Mouse (Mus musculus): ENCODE data around the gene Klhdc3. TPM values are rescaled to one million over a fixed set of nuclear protein-coding genes. Genes with fewer than 3 reads are reported as not detected.
A peak's percentile ranks its signal among the peaks of the same experiment; 100 is the strongest.

Gene Klhdc3
- total and polyA plus RNA-seq, 2 experiments from 2014 or later = 71.1 to 211 TPM

DNA sequence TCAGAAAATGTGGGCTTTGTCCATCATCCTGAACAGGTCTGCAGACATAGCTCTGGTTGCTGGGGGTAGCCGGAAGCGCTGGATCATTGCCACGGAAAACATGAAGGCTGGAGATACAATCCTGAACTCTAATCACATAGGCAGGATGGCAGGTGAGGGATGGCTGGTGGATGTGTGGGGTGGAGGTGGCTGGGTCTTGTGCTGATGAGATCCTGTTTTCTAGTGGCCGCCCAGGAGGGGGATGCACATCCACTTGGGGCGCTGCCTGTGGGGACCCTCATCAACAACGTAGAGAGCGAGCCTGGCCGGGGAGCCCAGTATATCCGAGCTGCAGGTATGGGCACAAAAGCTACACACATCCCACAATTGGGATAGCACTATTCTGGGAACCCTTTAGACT lies 32.3 kb downstream of the Klhdc3 start:
- TF ChIP-seq CTCF (IDR thresholded peaks at IDR 0.05; ENCODE audit: low read depth) = no peak
- no peak for DNase-seq
- no peak for ATAC-seq
- no peak overlapping the region for H3K4me3 ChIP-seq (ENCODE audit: low read depth, low read length)
- H3K4me2 ChIP-seq (ENCODE audit: low read depth) = no peak overlapping the region
- no peaks in the 10 kb centered on the region for H3K27me3 ChIP-seq (ENCODE audit: insufficient read depth, low read length)
- 91% methylated on average over 9 of the region's 9 CpGs for WGBS
- H3K9me3 ChIP-seq (ENCODE audit: low read length) = no peaks in the 10 kb centered on the region
- peaks cover 13% of the 10 kb centered on the region for H3K36me3 ChIP-seq (ENCODE audit: insufficient read depth)
- H3K27ac ChIP-seq (ENCODE audit: low read depth, low read length) = no peak overlapping the region
- no peak overlapping the region for H3K9ac ChIP-seq
- H3K4me1 ChIP-seq (ENCODE audit: insufficient read depth) = peaks cover 29% of the 10 kb centered on the region

DNA sequence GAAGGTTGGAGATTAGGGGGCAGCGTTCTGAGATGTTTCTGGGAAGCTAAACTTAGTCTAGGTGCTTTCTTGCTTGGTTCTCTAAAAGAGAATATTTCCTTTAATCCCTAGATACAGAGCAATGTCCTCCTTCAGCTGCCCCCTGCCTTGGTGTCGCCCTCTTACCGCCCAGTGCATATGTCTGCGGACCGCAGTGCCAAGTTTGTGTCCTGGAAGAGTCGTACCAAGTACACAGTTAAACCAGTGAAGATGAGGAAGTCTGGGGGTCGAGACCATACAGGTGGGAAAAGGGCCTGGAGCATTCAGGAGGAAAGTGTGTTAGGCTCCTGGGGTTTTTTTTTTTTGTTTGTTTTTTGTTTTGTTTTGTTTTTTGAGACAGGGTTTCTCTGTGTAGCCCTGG lies 33.4 kb downstream of the Klhdc3 start:
- H3K9me3 ChIP-seq (ENCODE audit: low read length) = no peaks in the 10 kb centered on the region
- DNase-seq (no peak), ATAC-seq (no peak)
- peaks cover 29% of the 10 kb centered on the region for H3K4me1 ChIP-seq (ENCODE audit: insufficient read depth)
- no peak overlapping the region for H3K4me3 ChIP-seq (ENCODE audit: low read depth, low read length)
- WGBS = 91% methylated on average over 7 of the region's 7 CpGs
- TF ChIP-seq CTCF (IDR thresholded peaks at IDR 0.05; ENCODE audit: low read depth) = no peak
- no peak overlapping the region for H3K27ac ChIP-seq (ENCODE audit: low read depth, low read length)
- no peaks in the 10 kb centered on the region for H3K27me3 ChIP-seq (ENCODE audit: insufficient read depth, low read length)
- H3K4me2 ChIP-seq (ENCODE audit: low read depth) = no peak overlapping the region
- H3K36me3 ChIP-seq (ENCODE audit: insufficient read depth) = peaks cover 6% of the 10 kb centered on the region
- H3K9ac ChIP-seq = 0 out of 2 replicates have a peak overlapping the region, but pooled peaks have one; percentile 83

DNA sequence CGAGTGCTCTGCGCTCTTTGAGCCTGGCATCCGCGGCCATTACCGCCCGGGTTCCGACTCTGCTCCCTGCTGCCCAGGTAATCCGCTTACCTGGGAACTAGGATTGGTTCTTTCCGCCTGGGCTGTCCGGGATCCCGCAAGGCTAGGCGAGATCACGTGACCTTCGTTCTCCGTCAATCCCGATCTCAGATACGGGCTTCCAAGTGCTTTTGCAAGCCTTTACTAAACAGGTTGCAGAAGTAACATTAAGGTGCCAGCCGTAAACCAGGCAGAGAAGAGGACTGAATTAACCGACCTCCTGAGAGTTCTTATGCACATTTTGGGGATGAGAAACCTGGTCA lies 34.4 kb downstream of the Klhdc3 start:
- peaks cover 20% of the 10 kb centered on the region for H3K4me1 ChIP-seq (ENCODE audit: insufficient read depth)
- WGBS = 0% methylated on average over 19 of the region's 19 CpGs
- no peaks in the 10 kb centered on the region for H3K9me3 ChIP-seq (ENCODE audit: low read length)
- H3K4me3 ChIP-seq (ENCODE audit: low read depth, low read length) = peak overlapping the region; percentile 75
- H3K36me3 ChIP-seq (ENCODE audit: insufficient read depth) = peaks cover 14% of the 10 kb centered on the region
- H3K27me3 ChIP-seq (ENCODE audit: insufficient read depth, low read length) = no peaks in the 10 kb centered on the region
- H3K27ac ChIP-seq (ENCODE audit: low read depth, low read length) = peak overlapping the region; percentile 88
- peak overlapping the region; percentile 83 for H3K9ac ChIP-seq
- H3K4me2 ChIP-seq (ENCODE audit: low read depth) = peak overlapping the region; percentile 94
- DNase-seq = no peak
- ATAC-seq = peak; percentile 21; the same call in 1 of the 2 replicates
- no peak for TF ChIP-seq CTCF (IDR thresholded peaks at IDR 0.05; ENCODE audit: low read depth)

DNA sequence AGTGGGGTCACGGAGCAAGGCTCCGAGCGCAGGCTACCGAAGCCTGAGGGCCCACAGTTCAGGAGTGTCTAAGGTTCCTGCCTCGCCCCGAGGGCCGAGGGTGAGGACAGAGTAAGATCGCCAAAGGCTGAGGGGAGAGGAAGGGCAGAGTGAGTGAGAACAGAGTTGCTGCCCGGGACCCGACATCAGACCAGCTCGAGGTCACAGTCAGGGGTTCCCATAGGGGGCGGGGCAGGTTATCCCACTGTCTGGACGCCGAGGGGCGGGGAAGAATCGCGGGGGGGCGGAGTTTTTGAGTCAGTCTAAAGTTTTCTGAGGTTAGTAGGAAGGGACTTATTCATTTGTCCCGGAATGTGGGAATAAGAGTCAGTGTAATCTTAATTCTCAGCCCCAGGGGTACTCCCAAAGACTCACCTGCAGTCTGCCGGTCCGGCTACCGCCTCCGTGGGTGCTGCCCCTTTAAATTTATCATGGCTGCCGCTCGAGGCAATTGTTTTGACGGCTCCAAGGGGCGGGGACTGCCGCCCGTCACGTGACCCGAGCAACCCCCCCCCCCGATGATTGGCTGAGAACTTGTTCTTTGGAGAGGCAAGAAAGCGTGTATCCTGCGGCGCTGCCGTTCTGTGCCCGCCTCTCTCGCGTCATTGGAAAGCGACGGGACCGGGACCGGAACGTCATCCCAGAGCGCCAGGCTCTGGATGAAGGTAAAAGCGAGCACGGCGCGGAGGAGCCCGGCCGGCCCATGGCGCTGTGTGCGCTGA lies 35.0 kb downstream of the Klhdc3 start, which contains the start of the genes Klc4 and Mrpl2:
Klc4 (minus strand) TSS at position 462 of the 761 bp plus-strand sequence.
Mrpl2 (plus strand) TSS at position 669 of the 761 bp plus-strand sequence.
- WGBS = 3% methylated on average over 53 of the region's 53 CpGs
- Histone ChIP-seq H3K27me3 (ENCODE audit: insufficient read depth, low read length) (no peaks in the 10 kb centered on the region), H3K9me3 (ENCODE audit: low read length) (no peaks in the 10 kb centered on the region), H3K36me3 (ENCODE audit: insufficient read depth) (peaks cover 19% of the 10 kb centered on the region), H3K27ac (ENCODE audit: low read depth, low read length) (peak within 1 kb of the TSS; percentile 88), H3K4me3 (ENCODE audit: low read depth, low read length) (peak within 1 kb of the TSS; percentile 75), H3K4me1 (ENCODE audit: insufficient read depth) (peaks cover 15% of the 10 kb centered on the region), H3K9ac (peak within 1 kb of the TSS; percentile 83), H3K4me2 (ENCODE audit: low read depth) (peak within 1 kb of the TSS; percentile 94)
- ATAC-seq (peak; percentile 76), DNase-seq (peak; percentile 99)
- TF ChIP-seq CTCF (IDR thresholded peaks at IDR 0.05; ENCODE audit: low read depth) = peak; percentile 14; the same call in 1 of the 2 replicates

DNA sequence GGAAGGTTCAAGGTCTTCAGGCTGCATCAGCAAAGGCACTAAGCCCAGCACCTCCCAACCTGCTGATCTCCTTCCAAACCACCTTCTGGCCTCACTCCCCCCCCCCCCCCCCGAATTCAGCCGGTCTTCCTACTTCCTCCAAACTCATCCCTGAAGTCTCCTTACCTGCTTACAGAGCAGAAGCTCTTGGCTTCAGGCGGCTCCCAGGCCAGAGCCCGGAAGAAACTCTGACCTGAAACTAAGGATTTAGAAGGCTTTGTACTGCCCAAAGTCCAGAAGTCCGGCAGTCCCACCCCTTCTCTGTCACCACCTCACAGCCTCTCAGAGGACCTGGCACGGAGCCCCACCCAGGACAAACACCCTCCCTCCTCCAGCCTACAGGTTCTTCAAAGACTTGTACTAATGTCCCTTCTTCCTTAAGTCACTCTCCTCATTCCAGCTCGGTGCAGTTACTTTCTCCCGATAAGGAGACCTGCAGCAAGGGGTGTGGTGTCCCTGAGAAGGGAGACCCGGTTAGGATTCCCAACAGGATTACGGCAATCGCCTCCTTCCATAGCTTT lies 35.7 kb downstream of the Klhdc3 start:
- no peak overlapping the region for H3K27ac ChIP-seq (ENCODE audit: low read depth, low read length)
- no peak for ATAC-seq

DNA sequence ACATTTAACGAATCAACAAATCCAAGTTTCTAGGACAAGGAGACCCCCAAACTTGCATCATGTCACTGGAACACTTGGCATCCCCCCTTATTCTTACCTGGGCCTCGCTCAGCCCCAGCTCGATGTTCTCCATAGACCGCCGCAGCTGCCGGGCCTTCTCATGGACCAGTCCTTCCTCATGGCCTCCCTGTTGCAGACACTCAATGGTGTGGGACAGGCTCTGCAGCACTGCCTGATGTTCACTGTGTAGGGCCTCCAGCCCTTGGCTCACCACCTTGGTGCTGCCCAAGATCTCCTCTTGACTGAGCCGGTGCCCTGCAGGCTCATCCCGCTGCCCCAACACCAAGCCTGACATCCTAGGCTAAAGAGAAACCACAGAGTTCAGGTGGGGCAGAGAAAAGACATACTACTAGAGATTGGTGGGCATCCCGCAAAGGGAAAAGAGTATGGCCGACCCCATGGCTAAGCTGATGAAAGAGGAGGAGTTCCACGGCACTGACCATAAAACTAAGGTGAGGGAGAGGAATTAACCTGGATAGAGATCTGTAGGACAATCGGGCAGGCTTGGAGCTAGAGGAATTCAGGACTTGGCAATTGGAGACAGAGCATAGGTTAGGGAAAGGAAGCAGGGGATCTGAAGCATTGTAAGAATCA lies 36.4 kb downstream of the Klhdc3 start:
- 91% methylated on average over 12 of the region's 12 CpGs for WGBS

More for the DNA sequence above, 35.7 kb downstream of the Klhdc3 start:
- Histone ChIP-seq H3K4me3 (ENCODE audit: low read depth, low read length) (peak overlapping the region; percentile 75), H3K27me3 (ENCODE audit: insufficient read depth, low read length) (no peaks in the 10 kb centered on the region), H3K9ac (peak overlapping the region; percentile 59), H3K4me1 (ENCODE audit: insufficient read depth) (peaks cover 14% of the 10 kb centered on the region), H3K4me2 (ENCODE audit: low read depth) (peak overlapping the region; percentile 89), H3K9me3 (ENCODE audit: low read length) (no peaks in the 10 kb centered on the region), H3K36me3 (ENCODE audit: insufficient read depth) (peaks cover 27% of the 10 kb centered on the region)
- no peak for DNase-seq
- TF ChIP-seq CTCF (IDR thresholded peaks at IDR 0.05; ENCODE audit: low read depth) = no peak
- WGBS = 8% methylated on average over 10 of the region's 11 CpGs

More for the DNA sequence above, 36.4 kb downstream of the Klhdc3 start:
- Histone ChIP-seq H3K27ac (ENCODE audit: low read depth, low read length) (no peak overlapping the region), H3K36me3 (ENCODE audit: insufficient read depth) (peaks cover 34% of the 10 kb centered on the region), H3K4me2 (ENCODE audit: low read depth) (peak overlapping the region; percentile 89; the same call in 1 of the 2 replicates), H3K9ac (no peak overlapping the region), H3K4me1 (ENCODE audit: insufficient read depth) (peaks cover 10% of the 10 kb centered on the region), H3K9me3 (ENCODE audit: low read length) (no peaks in the 10 kb centered on the region), H3K27me3 (ENCODE audit: insufficient read depth, low read length) (no peaks in the 10 kb centered on the region), H3K4me3 (ENCODE audit: low read depth, low read length) (no peak overlapping the region)
- DNase-seq (no peak), ATAC-seq (no peak)
- TF ChIP-seq CTCF (IDR thresholded peaks at IDR 0.05; ENCODE audit: low read depth) = no peak
